Mouse (Mus musculus) kidney, embryonic 15.5 days (tissue): ENCODE results near the gene Ppp1r32. TPM values are rescaled to one million over a fixed set of nuclear protein-coding genes. Genes with fewer than 3 reads are reported as not detected.

Source experiments
- ATAC-seq: fragments of 200-750 bp; cut with Nextera tagmentation; replicated peaks from 2 replicates; pipeline ENCODE4 v1.8.0; 2017; ENCODE audit warnings: moderate TSS enrichment; ENCODE audit not compliant: low FRiP score
- H3K27ac ChIP-seq: fragments of 300-500 bp; sonication (generic); 2 replicates; pipeline ENCODE4 v1.5.1; 2015; ENCODE audit warnings: mild to moderate bottlenecking, inconsistent platforms
- H3K27me3 ChIP-seq: fragments of 300-500 bp; sonication (generic); 2 replicates; pipeline ENCODE4 v1.6.1; 2015; ENCODE audit warnings: inconsistent platforms
- H3K36me3 ChIP-seq: fragments of 300-500 bp; sonication (generic); 2 replicates; pipeline ENCODE4 v1.6.1; 2015; ENCODE audit warnings: inconsistent platforms
- H3K4me1 ChIP-seq: fragments of 300-500 bp; sonication (generic); 2 replicates; pipeline ENCODE4 v1.6.1; 2015; ENCODE audit warnings: inconsistent platforms
- H3K4me2 ChIP-seq: fragments of 300-500 bp; sonication (generic); 2 replicates; pipeline ENCODE4 v1.6.1; 2015; ENCODE audit warnings: moderate library complexity, mild to moderate bottlenecking, inconsistent platforms
- H3K4me3 ChIP-seq: fragments of 300-500 bp; sonication (generic); replicated peaks from 2 replicates; pipeline ENCODE4 v1.5.1; 2015; ENCODE audit warnings: mild to moderate bottlenecking, inconsistent platforms
- H3K9ac ChIP-seq: fragments of 300-500 bp; sonication (generic); 2 replicates; pipeline ENCODE4 v1.6.1; 2015; ENCODE audit warnings: mild to moderate bottlenecking, inconsistent platforms
- H3K9me3 ChIP-seq: fragments of 300-500 bp; sonication (generic); replicated peaks from 2 replicates; pipeline ENCODE4 v1.6.1; 2016; ENCODE audit warnings: inconsistent platforms
- WGBS: fragments of 180-500 bp; shearing (Covaris S2); methylation state at CpG from one replicate; pipeline ENCODE4 v1.1.7; 2015; ENCODE audit warnings: mixed read lengths; 5-methylcytosine and 5-hydroxymethylcytosine counted together
- polyA plus RNA-seq: library from polyadenylated mRNA; unstranded; fragments of >200 nt; fragmentation: Nextera tagmentation; extraction: Ambion mirVana; gene quantifications from 2 replicates; pipeline ENCODE4 v1.2.1, GENCODE M21; 2015

Ppp1r32 gene
- polyA plus RNA-seq, 1 experiment from 2014 or later, result not detected

DNA sequence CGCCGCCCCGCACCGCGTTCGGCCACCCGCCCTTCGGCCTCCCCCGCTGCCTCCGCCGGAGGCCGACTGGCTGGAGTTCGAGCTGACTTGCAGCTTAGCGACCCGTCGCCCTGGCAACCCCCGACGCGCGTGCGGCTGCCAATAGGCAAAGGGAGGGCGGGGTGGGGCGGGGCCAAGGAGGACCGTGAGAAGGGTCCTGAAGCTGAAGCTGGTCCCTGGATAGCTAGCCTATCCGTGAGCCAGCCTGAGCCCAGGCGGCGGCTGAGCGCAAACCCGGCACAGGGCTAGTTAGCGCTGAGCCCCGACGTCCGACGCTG is 25.3 kb downstream of the Ppp1r32 start:
- peak; percentile 92 for ATAC-seq
- H3K9ac ChIP-seq, result peak overlapping the region; percentile 36; the same call in 1 of the 2 replicates
- H3K27me3 ChIP-seq, result peaks cover 88% of the 10 kb centered on the region
- H3K27ac ChIP-seq, result no peak overlapping the region
- H3K36me3 ChIP-seq, result no peaks in the 10 kb centered on the region
- peak overlapping the region; percentile 95 for H3K4me2 ChIP-seq
- peak overlapping the region; percentile 57 for H3K4me3 ChIP-seq
- H3K9me3 ChIP-seq, result no peaks in the 10 kb centered on the region
- WGBS, result under 1% methylated on average over 34 of the region's 34 CpGs
- H3K4me1 ChIP-seq, result peaks cover 52% of the 10 kb centered on the region

DNA sequence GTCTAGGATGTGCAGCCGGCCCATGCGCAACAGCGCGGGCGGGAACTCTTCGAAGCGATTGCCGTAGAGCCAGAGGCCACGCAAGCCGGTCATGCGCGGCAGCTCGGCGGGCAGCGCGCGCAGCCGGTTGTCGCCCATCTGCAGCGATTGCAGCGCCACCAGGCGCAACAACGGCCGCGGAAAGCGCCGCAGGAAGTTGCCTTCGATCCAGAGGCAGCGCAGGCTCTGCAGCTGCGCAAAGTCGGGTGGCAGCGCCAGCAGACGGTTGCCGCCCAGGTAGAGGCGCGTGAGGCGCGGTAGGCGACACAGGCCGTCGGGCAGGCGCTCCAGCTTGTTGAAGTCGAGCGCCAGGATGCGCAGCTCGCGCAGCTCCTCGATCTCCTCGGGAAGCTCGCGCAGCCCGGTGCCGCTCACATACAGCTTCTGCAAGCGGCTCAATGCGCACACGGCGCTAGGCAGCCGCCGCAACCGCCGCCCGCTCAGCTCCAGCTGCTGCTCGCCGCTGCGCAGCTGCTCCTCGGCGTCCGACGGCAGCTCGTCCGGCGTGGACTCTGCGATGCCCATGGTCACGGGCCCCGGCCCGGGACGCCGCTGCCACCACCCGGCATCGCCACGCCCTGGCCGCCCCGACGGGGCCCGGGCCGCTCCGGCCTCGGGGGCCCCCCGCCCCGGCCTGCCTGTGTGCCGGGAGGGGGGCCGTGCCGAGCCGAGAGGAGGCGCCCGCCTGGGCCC is 25.8 kb downstream of the Ppp1r32 start, which contains the start of gene Lrrc10b:
Lrrc10b (minus strand) TSS at position 722 of the 732 bp plus-strand sequence.
- Histone ChIP-seq H3K4me2 (peak within 1 kb of the TSS; percentile 95), H3K9me3 (no peaks in the 10 kb centered on the region), H3K4me3 (peak within 1 kb of the TSS; percentile 57), H3K4me1 (peaks cover 46% of the 10 kb centered on the region), H3K9ac (peak within 1 kb of the TSS; percentile 36; the same call in 1 of the 2 replicates), H3K27me3 (peaks cover 88% of the 10 kb centered on the region), H3K36me3 (no peaks in the 10 kb centered on the region), H3K27ac (peak within 1 kb of the TSS; percentile 43; the same call in 1 of the 2 replicates)
- WGBS, result under 1% methylated on average over 66 of the region's 96 CpGs
- peak; percentile 61 for ATAC-seq

DNA sequence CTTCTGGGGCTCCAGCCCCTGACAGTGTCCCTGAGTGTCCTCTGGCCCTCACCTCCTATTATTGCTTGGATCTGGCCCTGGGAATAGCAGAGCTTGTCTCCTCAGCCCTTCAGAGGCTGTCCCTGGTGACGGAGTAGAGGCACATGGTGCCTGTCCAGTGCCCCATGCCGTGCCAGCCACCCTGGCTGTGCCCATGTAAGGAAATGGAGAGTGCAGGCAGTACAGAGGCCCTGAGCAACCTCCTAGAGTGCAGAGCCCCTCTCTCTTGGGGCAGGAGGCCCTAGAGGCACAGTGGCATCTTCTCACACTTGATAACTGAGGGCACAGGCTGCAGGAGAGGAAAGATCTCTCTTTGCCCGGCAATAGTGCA is 27.3 kb downstream of the Ppp1r32 start:
- peaks cover 76% of the 10 kb centered on the region for H3K27me3 ChIP-seq
- WGBS, result 55% methylated on average over 3 of the region's 3 CpGs

DNA sequence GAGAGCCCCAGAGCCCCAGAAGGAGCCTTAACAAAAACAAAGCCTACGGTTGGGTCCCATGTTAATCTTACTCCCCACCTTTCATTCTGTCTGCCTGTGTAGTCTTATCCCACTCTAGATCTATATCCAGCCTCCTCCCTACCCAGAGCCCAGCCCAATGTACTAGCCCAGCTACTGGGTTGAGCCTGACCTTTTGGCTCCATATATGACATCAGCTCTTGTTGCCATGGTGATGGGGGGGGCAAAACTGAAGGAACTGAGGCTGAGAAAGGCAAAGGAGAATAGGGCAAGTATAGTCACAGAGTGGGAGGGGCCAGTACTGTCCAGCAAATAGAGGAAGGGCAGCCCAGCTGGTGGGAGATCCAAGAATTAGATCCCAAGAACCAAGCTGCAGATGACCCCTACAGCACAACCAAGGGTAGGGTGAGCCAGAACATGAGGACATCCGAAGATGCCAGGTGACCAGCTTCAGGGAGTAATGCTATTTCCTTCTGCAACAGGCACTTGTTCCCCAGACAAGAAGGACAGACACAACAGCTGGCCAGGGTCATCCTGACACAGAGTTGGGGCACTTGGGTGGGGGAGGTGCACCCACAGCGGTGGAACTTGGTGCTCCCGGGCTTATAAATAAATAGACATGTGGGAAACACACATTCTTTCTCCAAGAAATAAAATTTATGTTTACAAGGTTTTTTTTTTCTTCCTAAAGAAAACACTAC is 27.9 kb downstream of the Ppp1r32 start:
- Histone ChIP-seq H3K9me3 (no peaks in the 10 kb centered on the region), H3K4me2 (no peak overlapping the region), H3K36me3 (no peaks in the 10 kb centered on the region), H3K4me1 (peaks cover 37% of the 10 kb centered on the region), H3K4me3 (no peak overlapping the region), H3K9ac (no peak overlapping the region), H3K27me3 (peaks cover 72% of the 10 kb centered on the region), H3K27ac (no peak overlapping the region)
- no peak for ATAC-seq
- WGBS, result 38% methylated on average over 4 of the region's 4 CpGs

More for the DNA sequence above, 27.3 kb downstream of the Ppp1r32 start:
- H3K9ac ChIP-seq, result no peak overlapping the region
- no peak overlapping the region for H3K27ac ChIP-seq
- no peak for ATAC-seq
- no peaks in the 10 kb centered on the region for H3K36me3 ChIP-seq
- no peaks in the 10 kb centered on the region for H3K9me3 ChIP-seq
- no peak overlapping the region for H3K4me3 ChIP-seq
- no peak overlapping the region for H3K4me2 ChIP-seq
- H3K4me1 ChIP-seq, result peaks cover 39% of the 10 kb centered on the region

DNA sequence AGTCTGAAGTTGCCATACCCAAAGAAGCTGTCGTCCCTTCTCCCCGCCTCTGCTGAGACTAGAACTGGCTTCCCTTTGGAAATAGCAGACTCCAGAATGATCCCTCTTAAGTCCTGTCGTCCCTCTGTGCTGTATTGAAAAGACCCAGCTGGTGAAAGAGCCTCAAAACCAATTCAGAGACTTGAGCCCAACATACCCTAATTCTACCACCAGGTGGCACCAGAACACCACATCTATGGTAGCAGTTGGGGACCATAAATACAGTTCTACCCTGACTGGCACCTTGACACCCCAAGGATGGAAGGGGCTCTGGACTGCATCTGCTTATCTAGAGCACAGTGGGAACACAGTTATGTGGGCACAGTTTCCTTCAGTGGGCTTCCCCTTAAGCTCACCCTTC is 33.0 kb downstream of the Ppp1r32 start:
- no peaks in the 10 kb centered on the region for H3K9me3 ChIP-seq
- H3K27ac ChIP-seq, result no peak overlapping the region
- ATAC-seq, result peak; percentile 63

DNA sequence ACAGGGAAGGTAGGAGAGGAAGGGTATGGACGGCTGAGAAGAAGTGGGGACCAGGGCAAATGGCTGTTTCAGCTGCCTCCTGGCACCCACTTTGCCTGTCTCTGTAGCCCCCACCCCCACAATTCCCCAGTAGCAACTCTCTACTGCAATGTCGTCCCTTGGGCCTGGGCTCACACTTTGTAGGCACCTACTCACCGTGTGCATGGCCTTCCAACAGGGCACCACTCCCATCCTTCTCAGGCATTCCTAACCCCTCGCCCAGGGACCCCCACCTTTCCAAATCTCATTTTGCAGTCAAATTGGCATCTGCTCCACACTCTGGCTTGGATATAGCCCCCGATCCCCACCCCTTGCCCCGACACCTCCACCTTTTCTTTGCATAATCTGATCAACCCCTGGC is 33.5 kb downstream of the Ppp1r32 start:
- 73% methylated on average over 6 of the region's 6 CpGs for WGBS
- H3K27ac ChIP-seq, result no peak overlapping the region
- H3K9ac ChIP-seq, result no peak overlapping the region
- peaks cover 19% of the 10 kb centered on the region for H3K27me3 ChIP-seq
- no peaks in the 10 kb centered on the region for H3K4me1 ChIP-seq
- no peaks in the 10 kb centered on the region for H3K9me3 ChIP-seq
- no peak overlapping the region for H3K4me2 ChIP-seq
- peak; percentile 49; the same call in 1 of the 2 replicates for ATAC-seq
- H3K36me3 ChIP-seq, result no peaks in the 10 kb centered on the region
- no peak overlapping the region for H3K4me3 ChIP-seq

More for the DNA sequence above, 33.0 kb downstream of the Ppp1r32 start:
- WGBS, result 5% methylated on average over 3 of the region's 3 CpGs
- Histone ChIP-seq H3K4me3 (no peak overlapping the region), H3K27me3 (peaks cover 20% of the 10 kb centered on the region), H3K9ac (no peak overlapping the region), H3K4me2 (no peak overlapping the region), H3K4me1 (peaks cover under 1% of the 10 kb centered on the region; the same call in 1 of the 2 replicates), H3K36me3 (no peaks in the 10 kb centered on the region)

DNA sequence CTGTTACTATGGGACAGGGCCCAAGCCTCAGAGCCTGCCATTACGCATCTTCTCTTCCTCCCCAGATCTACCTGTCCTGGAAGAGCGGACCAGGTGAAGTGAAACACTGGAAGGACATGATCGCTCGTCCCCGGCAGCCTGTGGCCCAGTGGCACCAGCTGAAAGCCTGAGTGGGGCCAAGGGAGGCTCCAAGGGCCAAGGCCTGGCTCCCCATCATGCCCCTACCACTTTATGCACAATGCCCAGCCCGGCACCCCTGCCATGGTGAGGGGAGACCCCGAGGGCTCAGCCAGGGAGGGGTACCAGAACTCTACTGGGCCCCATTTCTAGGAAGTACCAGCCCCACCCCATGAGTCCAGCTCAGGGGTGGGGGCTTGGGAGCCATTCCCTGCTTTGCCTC is 34.5 kb downstream of the Ppp1r32 start:
- Histone ChIP-seq H3K9me3 (no peaks in the 10 kb centered on the region), H3K4me3 (no peak overlapping the region), H3K4me2 (no peak overlapping the region), H3K9ac (no peak overlapping the region), H3K27ac (no peak overlapping the region), H3K36me3 (no peaks in the 10 kb centered on the region), H3K27me3 (peaks cover 13% of the 10 kb centered on the region), H3K4me1 (no peaks in the 10 kb centered on the region)
- no peak for ATAC-seq
- 85% methylated on average over 7 of the region's 7 CpGs for WGBS

DNA sequence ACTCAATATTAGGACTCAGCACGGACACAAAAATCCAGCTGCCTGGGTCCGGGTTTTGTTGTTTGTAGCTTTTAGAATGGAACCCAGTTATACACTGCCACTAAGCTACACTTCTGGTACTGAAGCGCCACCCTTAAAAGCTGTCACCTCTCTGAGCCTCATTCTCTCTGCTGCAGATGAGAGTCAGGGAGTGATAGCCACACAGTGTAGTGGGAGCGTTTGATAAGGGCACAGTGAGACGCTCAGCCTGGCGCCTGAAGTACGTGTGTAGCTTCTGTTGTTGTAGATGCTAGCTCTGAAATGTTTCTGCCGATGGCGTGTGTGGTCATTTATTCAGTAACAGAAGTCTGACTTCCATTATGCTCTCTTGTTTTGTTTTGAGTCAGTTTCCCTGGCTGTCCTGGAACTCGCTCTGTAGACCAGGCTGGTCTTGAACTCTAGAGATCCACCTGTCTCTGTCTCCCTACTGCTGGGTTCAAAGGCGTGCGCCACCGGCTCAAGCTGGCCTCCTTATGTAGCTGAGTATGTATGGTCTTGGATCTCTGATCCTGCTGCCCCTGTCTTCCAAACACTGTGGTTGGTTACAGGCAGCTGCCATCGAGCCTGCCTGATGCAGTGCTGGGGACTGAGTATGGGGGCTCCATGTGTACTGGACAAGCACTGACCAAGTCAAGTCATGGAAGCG is 37.9 kb downstream of the Ppp1r32 start:
- no peak for ATAC-seq
- H3K9ac ChIP-seq, result no peak overlapping the region
- H3K4me1 ChIP-seq, result no peaks in the 10 kb centered on the region
- no peaks in the 10 kb centered on the region for H3K27me3 ChIP-seq
- H3K4me3 ChIP-seq, result no peak overlapping the region
- H3K4me2 ChIP-seq, result no peak overlapping the region
- no peak overlapping the region for H3K27ac ChIP-seq
- H3K9me3 ChIP-seq, result no peaks in the 10 kb centered on the region
- H3K36me3 ChIP-seq, result 0 out of 2 replicates have a peak, but pooled peaks cover 3% of the 10 kb centered on the region
- WGBS, result 93% methylated on average over 15 of the region's 15 CpGs

DNA sequence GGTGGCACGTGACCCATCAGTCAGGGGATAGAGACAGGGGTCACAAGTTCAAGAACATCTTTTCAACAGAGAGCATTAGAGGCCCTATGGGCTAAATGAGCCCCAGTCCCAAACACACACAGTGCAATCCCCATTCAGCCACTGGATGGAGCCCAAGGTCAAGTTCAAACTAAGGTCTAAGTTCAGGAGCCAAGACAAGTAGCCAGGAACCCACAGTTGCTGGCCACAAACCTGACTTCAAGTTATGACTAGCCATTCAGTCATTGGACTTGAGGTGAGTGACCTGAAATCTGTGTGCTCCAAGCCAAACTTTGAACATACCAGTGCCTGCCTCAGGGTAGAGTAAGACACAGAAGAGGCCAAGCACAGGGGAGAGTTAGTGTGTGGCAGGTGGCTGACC is 45.2 kb downstream of the Ppp1r32 start:
- no peak overlapping the region for H3K27ac ChIP-seq
- H3K4me1 ChIP-seq, result 0 out of 2 replicates have a peak, but pooled peaks cover 8% of the 10 kb centered on the region
- peaks cover 14% of the 10 kb centered on the region; the same call in 1 of the 2 replicates for H3K27me3 ChIP-seq
- no peaks in the 10 kb centered on the region for H3K9me3 ChIP-seq
- H3K4me2 ChIP-seq, result no peak overlapping the region
- 0 out of 2 replicates have a peak, but pooled peaks cover 3% of the 10 kb centered on the region for H3K36me3 ChIP-seq
- H3K9ac ChIP-seq, result no peak overlapping the region
- no peak for ATAC-seq
- H3K4me3 ChIP-seq, result no peak overlapping the region
- 70% methylated on average over 1 of the region's 1 CpGs for WGBS

DNA sequence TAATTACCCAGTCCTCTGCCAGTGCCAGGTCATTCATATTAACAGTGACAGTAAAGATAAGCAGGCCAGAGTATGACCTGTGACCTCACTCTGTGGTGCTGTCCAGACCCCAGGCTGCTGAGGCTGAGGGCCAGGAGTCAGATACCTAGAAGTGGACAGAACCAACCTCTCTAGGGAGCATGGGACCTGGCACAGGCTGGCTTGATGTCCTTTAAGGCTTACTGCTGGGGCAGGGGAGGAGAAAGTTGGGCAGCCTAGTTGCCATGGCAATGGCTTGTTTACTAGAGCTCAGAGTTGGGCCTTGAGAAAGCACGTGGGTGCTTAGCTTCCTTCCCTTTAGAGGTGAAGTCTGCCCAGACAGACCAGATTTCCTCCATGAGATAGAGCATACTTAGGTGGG is 46.0 kb downstream of the Ppp1r32 start:
- Histone ChIP-seq H3K9ac (no peak overlapping the region), H3K9me3 (no peaks in the 10 kb centered on the region), H3K4me2 (no peak overlapping the region), H3K4me3 (no peak overlapping the region), H3K36me3 (0 out of 2 replicates have a peak, but pooled peaks cover 3% of the 10 kb centered on the region), H3K27ac (no peak overlapping the region), H3K27me3 (peaks cover 14% of the 10 kb centered on the region; the same call in 1 of the 2 replicates), H3K4me1 (0 out of 2 replicates have a peak, but pooled peaks cover 8% of the 10 kb centered on the region)
- 46% methylated on average over 1 of the region's 1 CpGs for whole genome bisulfite sequencing
- no peak for ATAC-seq

DNA sequence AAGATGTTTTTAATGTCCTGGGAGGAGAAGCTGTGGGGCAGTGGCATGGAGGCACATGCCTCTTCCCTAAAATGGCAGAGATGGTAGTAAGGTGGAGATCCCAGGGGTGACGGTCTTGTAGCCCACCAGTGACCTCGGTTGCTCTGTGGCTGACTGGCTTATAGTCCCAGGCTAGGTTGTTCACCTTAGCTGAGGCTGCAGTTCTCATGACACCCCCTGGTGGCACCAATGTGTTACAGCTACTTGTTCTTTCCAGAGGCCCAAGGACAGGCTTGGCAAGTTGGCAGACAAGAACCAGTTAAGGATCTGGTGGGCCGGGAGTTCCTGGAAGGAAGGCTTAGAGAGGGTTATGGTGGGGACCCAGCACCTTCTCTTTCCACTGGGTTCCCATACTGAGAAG is 46.8 kb downstream of the Ppp1r32 start:
- Histone ChIP-seq H3K4me1 (0 out of 2 replicates have a peak, but pooled peaks cover 8% of the 10 kb centered on the region), H3K27me3 (peaks cover 14% of the 10 kb centered on the region; the same call in 1 of the 2 replicates), H3K9ac (no peak overlapping the region), H3K9me3 (no peaks in the 10 kb centered on the region), H3K4me3 (no peak overlapping the region), H3K27ac (no peak overlapping the region), H3K36me3 (0 out of 2 replicates have a peak, but pooled peaks cover 3% of the 10 kb centered on the region), H3K4me2 (no peak overlapping the region)
- WGBS, result 27% methylated on average over 3 of the region's 3 CpGs
- no peak for ATAC-seq
